Mouse (Mus musculus) bone marrow, adult 2 months (tissue): ENCODE results near the gene Vars. TPM values are rescaled to one million over a fixed set of nuclear protein-coding genes. Genes with fewer than 3 reads are reported as not detected.
"Not testable (repeated sequence)": the region's sequence is repeated elsewhere in the genome, so short reads cannot be mapped to it uniquely, and the experiment has no call there.

Experiments
- H3K27ac ChIP-seq: fragments of 200-500 bp; 2 replicates; pipeline ENCODE4 v1.5.1; 2012; ENCODE audit warnings: low read depth, mild to moderate bottlenecking, control low read depth, inconsistent platforms, low read length; ENCODE audit not compliant: control insufficient read depth, poor library complexity, insufficient read depth
- H3K4me1 ChIP-seq: fragments of 200-500 bp; 2 replicates; pipeline ENCODE4 v1.6.1; 2011; ENCODE audit warnings: low read length; ENCODE audit not compliant: control insufficient read depth, insufficient read depth
- H3K4me3 ChIP-seq: fragments of 200-500 bp; replicated peaks from 2 replicates; pipeline ENCODE3; 2011; ENCODE audit warnings: mild to moderate bottlenecking, low read depth, low read length, control low read depth; ENCODE audit not compliant: control insufficient read depth
- CTCF ChIP-seq: fragments of 200-500 bp; IDR thresholded peaks from 2 replicates; pipeline ENCODE4 v1.5.1; 2011; ENCODE audit warnings: low read length, control low read depth; ENCODE audit not compliant: control insufficient read depth, insufficient read depth
- POLR2A ChIP-seq: fragments of 200-500 bp; IDR thresholded peaks from 2 replicates; pipeline ENCODE4 v1.6.1; 2011; ENCODE audit warnings: low read depth, mild to moderate bottlenecking, control low read depth, low read length, borderline replicate concordance; ENCODE audit not compliant: control insufficient read depth
- WGBS: fragments of 180-500 bp; shearing (Covaris S2); methylation state at CpG from one replicate; pipeline ENCODE4 v1.1.7; 2018; 5-methylcytosine and 5-hydroxymethylcytosine counted together
- polyA plus RNA-seq: library from polyadenylated mRNA; stranded (reverse); fragments of >200 nt; gene quantifications from 2 replicates; pipeline ENCODE4 v1.2.4, GENCODE M21; 2011; ENCODE audit warnings: low replicate concordance; ENCODE audit not compliant: missing spikeins, insufficient read depth, insufficient read length

Vars gene
- polyA plus RNA-seq, 1 experiment = 158 TPM

- H3K4me3 ChIP-seq = peak overlapping the region; percentile 44
- 29% methylated on average over 9 of the region's 9 CpGs for WGBS
- H3K27ac ChIP-seq = peak overlapping the region; percentile 31; the same call in 1 of the 2 replicates
- H3K4me1 ChIP-seq = peaks cover 5% of the 10 kb centered on the region; the same call in 1 of the 2 replicates
- TF ChIP-seq POLR2A = no peak
- TF ChIP-seq CTCF = no peak
Measured at GRCm38 (mm10) chr17:35003022-35003838, 2.4 kb downstream of the Vars start.

DNA sequence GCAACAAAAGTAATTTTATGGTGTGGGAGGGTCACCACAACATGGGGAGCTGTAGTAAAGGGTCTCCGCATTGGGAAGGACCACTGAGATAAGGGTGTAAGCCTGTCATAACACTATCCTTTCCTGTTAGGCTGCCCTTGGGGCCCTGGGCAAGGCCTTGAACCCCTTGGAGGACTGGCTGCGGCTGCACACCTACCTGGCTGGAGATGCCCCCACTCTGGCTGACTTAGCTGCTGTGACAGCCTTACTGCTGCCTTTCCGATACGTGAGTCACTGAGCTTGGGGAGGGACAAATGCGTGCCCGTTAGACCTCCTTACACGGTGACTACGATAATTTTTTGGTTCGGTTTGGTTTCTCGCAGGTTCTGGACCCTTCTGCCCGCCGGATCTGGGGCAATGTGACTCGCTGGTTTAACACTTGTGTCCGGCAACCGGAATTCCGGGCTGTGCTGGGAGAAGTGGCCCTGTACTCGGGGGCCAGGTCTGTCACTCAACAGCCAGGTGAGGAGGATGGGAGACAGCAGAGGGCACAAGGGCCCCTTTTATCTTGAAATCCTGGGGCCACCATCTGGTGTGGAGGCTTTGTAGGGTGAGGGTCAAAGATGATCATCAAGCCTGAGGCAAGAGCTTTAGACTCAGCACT, 3.4 kb downstream of the Vars start:
- 94% methylated on average over 17 of the region's 17 CpGs for WGBS
- TF ChIP-seq POLR2A (no peak), CTCF (no peak)
- no peak overlapping the region for H3K27ac ChIP-seq
- H3K4me1 ChIP-seq = peaks cover 5% of the 10 kb centered on the region; the same call in 1 of the 2 replicates
- H3K4me3 ChIP-seq = no peak overlapping the region

GRCm38 (mm10) chr17:35005158-35005557, 4.4 kb downstream of the Vars start:
- Histone ChIP-seq H3K27ac (no peak overlapping the region), H3K4me1 (peaks cover 5% of the 10 kb centered on the region; the same call in 1 of the 2 replicates), H3K4me3 (no peak overlapping the region)
- WGBS = 88% methylated on average over 10 of the region's 10 CpGs
- TF ChIP-seq POLR2A = no peak
- no peak for TF ChIP-seq CTCF

GRCm38 (mm10) chr17:35005902-35006301, 5.1 kb downstream of the Vars start:
- not testable (repeated sequence) for H3K4me1 ChIP-seq, H3K27ac ChIP-seq, H3K4me3 ChIP-seq
- 93% methylated on average over 4 of the region's 5 CpGs for WGBS

DNA sequence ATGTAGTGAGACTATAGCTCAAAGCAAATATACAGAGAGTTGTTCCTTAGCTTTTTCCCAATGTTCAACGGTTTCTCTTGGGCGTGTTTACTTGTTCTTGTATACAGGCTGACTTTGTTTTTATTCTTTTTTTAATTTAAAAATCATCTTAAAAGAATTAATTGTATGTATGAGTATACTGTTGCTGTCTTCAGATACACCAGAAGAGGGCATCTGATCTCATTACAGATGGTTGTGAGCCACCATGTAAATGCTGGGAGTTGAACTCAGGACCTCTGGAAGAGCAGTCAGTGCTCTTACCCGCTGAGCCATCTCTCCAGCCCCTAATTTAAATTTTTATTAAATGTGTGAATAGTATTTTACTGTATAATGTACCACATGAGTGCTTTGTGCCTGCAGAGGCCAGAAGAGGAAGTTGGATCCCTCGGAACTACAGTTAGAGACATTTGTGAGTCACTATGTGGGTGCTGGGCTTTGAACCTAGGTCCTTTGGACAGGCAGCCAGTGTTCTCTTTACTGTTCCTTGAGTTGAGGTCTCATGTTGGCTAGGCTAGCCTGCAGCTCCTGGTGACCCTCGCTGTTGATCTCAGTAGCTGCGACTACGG, 6.7 kb downstream of the Vars start:
- Histone ChIP-seq H3K27ac (no peak overlapping the region), H3K4me1 (peaks cover 5% of the 10 kb centered on the region; the same call in 1 of the 2 replicates), H3K4me3 (no peak overlapping the region)
- WGBS = 85% methylated on average over 7 of the region's 7 CpGs
- no peak for TF ChIP-seq POLR2A
- TF ChIP-seq CTCF = no peak

- no peaks in the 10 kb centered on the region for H3K4me1 ChIP-seq
- no peak for TF ChIP-seq POLR2A
- TF ChIP-seq CTCF = no peak
- no peak overlapping the region for H3K4me3 ChIP-seq
- 79% methylated on average over 7 of the region's 7 CpGs for WGBS
- no peak overlapping the region for H3K27ac ChIP-seq
Measured at GRCm38 (mm10) chr17:35009586-35009985, 8.8 kb downstream of the Vars start.

DNA sequence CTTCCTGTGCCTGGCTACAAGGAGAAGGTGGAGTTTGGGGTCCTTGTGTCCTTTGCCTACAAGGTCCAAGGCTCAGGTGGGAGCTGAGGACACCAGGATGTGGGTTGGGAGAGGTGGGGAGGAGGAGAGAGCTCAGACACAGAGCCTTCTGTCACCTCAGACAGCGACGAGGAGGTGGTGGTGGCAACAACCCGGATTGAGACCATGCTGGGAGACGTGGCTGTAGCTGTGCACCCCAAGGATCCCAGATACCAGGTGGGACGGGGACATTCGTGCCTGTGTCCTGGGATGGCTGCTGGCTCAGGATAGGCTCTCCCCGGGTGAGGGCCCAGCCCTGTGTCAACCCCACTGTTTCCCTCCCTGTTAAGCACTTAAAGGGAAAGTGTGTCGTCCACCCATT, 10.7 kb downstream of the Vars start:
- Histone ChIP-seq H3K4me1 (no peaks in the 10 kb centered on the region), H3K27ac (no peak overlapping the region), H3K4me3 (no peak overlapping the region)
- TF ChIP-seq POLR2A (no peak), CTCF (no peak)
- WGBS = 94% methylated on average over 8 of the region's 8 CpGs

GRCm38 (mm10) chr17:35012430-35012829, 11.6 kb downstream of the Vars start:
- Histone ChIP-seq H3K27ac (no peak overlapping the region), H3K4me3 (no peak overlapping the region), H3K4me1 (no peaks in the 10 kb centered on the region)
- 86% methylated on average over 13 of the region's 13 CpGs for WGBS
- TF ChIP-seq CTCF (no peak), POLR2A (no peak)
